Mouse (Mus musculus): ENCODE measurements around the gene Cstf3. TPM values are rescaled to one million over a fixed set of nuclear protein-coding genes. Genes with fewer than 3 reads are reported as not detected.
A peak's percentile ranks its signal among the peaks of the same experiment; 100 is the strongest.

Gene Cstf3
- total RNA-seq, 2 experiments from 2014 or later = 41.6 to 43.0 TPM

- no peak for DNase-seq (ENCODE audit: low spot score in 2 of 2)
Observed at GRCm38 (mm10) chr2:104595063-104595462, 4.7 kb downstream of the Cstf3 start.

DNA sequence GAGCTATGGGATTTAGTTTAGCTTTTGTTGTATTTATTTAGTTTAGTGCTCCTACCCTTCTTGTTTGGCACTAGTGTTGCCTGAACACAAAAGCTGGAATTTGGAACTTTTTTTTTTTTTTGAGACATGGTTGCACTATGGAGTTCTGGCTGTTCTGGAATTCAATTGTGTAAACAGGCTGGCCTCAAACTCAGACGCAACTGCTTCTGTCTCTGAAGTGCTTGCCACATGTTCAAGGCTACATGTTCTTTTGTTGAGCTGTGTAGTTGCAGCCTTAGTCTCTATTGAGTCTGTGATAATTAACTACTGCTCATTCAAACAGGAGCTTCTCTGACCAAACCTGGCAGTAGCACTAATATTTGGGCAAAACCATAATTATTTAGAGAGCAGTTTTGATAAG, 13.1 kb downstream of the Cstf3 start:
- DNase-seq (ENCODE audit: low spot score in 2 of 2) = no peak

- no peak for DNase-seq (ENCODE audit: low spot score in 2 of 2)
Observed at GRCm38 (mm10) chr2:104604718-104605117, 14.4 kb downstream of the Cstf3 start.

DNA sequence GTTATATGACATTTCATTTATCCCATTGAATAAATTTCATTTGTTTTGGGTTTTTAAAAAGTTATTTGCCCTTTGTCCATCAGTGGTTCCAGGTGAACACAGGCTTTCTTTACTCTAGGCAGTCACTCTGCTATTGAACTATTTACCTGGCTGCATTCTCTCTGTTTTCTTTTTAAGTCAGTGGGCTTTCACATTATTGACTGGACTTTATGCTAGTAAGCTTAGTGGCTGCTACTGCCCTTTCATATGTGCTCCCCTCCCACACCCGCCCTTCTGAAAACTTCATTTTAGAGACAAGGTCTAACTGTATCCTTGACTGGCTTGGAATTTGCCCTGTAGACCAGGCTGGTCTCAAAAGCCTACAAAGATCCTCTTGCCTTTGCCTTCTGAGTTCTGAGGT, 15.2 kb downstream of the Cstf3 start:
- DNase-seq (ENCODE audit: low spot score in 2 of 2) = no peak

DNA sequence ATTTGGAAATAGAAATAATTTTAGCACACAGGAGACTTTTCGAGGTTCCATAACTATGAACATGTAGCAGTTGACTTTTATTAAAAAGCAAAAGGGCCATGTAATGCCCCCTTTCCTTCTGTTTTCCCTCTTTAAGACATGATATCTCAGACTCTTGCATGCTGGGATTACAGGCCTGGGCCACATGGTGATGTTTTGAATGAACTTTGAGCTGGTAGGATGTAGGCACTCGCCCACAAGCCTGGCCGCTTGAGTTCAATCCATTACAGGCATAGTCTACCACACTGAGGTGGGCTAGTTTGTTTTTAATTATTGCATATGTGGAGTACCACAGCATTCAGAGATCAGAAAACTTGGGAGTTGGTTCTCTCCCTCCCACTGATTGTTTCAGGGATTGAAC, 24.5 kb downstream of the Cstf3 start:
- no peak for DNase-seq (ENCODE audit: low spot score in 2 of 2)

DNA sequence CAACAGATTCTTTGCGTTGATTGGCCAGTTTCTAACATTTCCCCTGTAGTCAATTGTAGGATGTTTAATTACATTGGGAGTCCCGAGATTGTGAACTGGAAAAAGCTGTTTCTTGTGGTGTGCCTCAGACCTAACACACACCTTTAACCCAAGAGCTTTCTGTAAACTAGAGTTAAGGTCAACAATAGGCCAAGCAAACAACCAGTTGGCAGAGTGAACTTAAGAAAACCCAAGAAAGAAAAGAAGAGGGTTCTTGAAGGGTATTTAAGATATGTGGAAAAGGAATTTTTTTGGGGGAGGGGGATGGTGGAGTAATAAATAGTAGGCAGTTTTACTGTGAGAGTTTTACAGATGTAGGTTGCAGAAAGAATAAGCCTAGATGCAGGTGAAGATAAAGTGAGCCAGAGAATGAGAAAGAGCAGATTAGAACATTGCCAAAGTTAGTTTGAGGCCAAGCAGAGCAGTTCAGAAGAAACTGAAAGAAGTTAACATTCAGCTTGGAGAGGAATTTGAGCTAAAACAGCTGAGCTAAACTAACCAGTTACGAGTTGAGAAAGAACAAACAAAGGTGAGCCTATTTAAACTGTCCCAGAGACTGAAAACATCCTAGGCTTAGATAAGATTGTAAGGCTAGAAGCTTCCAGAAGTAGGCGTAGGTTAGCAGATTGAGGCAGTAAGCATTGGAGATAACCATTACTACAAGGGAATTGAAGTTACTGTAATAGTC, 25.8 kb downstream of the Cstf3 start:
- no peak for DNase-seq (ENCODE audit: low spot score in 2 of 2)

DNA sequence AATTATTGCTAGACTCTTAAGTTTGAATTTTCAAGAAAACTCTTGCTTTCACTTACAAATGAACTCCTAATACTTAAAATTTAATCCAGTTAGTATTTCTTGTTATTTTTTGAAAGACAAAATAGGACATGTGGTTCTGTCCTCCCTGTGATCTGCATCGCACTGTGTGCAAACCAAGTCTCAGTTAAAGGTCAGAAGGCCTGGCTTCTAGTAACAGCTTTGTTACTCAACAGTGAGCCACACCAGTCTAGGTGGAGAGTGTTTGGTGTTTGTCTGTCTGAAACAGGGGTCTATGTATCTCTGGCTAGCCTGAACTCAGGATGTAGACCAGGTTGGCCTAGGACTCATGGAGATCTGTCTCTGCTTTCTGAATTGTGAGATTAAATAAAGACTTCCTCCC, 68.3 kb downstream of the Cstf3 start:
- no peak for DNase-seq (ENCODE audit: low spot score in 2 of 2)

DNA sequence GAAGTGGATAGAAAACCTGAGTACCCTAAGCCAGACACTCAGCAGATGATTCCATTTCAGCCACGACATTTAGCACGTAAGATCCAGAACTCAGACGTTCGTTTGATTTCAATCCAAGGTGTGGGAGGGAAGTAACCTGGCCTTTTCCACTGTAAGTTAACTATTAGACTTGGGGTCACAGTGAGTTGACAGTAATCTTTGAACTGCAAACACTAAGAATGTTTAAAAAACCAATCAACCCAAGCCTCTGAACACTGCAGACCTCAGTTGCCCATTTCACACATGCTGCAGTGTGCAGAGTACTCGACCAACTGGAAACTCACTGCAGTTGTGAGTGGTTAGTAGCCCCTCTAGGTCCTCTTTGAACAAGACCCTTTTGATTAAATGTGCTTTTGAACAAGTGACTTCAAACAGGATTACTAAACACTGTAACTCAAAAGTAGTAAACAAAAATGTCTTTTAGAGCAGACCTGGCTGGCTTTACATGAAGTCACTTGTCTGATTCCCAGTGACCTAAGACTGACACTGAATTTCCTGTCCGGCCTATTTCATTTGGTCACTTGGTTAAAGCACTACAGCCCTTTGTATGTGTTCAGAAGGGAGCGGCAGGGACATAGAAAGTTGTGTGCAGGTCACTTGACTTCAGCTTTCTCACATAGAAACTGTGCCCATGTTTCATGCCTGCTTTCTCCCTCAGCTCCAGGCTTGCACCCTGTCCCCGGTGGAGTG, 73.2 kb downstream of the Cstf3 start:
- no peak for DNase-seq (ENCODE audit: low spot score in 2 of 2)

DNA sequence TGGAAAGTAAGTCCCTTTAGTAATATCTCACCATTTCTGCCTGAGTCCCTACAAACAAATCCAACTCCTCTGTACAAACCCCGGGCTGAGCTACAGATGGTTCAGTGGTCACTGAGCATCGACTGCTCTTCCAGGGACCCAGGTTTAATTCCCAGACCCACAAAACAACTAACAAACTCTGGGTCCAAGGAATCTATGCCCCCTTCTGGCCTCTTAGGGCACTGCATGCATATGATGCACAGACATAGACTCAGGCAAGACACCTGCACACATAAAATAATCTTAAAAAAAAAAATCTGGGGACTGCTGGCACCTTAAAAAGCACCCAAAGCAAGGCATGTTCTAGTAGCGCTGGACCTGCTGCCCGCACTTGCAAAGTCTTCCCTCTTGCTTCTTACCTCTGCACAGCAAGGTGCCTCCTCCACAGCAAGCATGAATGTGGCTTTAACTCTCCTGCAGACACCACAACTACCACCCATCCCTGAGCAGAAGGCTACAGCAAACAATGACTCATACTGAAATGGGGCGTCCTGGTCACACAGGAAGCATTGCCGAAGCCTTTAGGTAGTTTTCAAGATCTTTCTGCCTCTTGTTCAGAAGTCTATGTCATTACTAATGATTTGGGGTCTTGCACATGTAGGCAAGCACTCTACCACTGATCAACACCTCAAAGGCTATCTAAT, 78.9 kb downstream of the Cstf3 start:
- DNase-seq (ENCODE audit: low spot score in 2 of 2) = no peak

DNA sequence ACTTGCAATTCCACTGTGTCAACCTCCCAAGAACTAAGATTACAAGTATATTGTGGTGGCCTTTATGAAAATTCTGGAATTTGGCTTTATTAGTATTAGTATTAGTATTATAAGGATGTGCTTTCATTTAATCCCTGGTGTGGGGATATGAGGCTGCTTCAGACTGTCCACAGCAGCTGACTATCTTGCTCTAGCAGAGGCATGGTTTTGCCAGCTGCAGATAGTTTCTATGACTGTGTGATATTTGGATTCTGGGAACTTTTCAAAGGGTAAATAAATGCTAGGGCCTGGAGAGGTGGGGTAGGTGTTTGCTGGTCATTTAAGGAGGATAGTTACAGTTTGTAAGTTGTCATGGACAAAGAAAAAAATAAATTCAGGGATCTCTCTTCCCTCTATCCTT, 81.4 kb downstream of the Cstf3 start:
- no peak for DNase-seq (ENCODE audit: low spot score in 2 of 2)

DNA sequence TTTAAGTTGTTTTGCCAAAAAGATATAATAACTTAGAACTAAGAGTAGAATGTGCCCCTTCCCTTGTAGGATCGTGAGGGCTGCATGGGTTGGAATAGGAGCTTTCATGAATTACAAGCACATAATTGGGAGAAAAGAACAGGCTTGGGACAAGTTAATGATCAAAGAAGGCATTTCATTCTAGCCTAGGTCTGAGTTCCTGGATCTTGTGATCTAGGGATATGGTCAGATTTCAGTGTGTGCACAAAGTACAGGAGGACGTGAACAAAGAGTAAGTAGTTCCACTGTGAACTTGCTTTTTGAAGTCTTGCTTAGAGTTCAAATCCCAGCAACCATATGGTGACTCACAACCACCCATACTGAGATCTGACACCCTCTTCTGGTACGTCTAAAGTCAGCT, 87.0 kb downstream of the Cstf3 start:
- no peak for DNase-seq (ENCODE audit: low spot score in 2 of 2)

DNA sequence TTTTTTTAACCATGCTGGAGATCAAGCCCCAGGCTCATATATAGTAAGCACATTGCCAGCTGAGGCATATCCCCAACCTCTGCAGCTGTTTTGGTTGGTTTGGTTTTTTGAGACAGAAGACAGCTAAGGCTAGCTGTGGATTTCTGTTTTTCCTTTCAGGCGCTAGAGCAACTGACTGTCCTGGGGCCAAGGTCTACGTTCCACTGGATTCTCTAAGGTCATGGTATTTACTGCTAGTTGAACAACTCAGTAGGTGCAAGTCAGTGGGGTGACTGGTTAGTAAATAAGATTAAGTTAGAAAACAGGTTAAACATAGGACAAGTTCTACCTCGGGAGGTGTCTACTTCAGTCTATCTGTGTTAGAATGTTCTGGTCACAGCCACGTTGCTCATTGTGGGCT, 94.4 kb downstream of the Cstf3 start:
- DNase-seq (ENCODE audit: low spot score in 2 of 2) = no peak

- DNase-seq (ENCODE audit: low spot score in 2 of 2) = peak; percentile 84 to 89
Observed at GRCm38 (mm10) chr2:104685418-104685817, 95.1 kb downstream of the Cstf3 start.

DNA sequence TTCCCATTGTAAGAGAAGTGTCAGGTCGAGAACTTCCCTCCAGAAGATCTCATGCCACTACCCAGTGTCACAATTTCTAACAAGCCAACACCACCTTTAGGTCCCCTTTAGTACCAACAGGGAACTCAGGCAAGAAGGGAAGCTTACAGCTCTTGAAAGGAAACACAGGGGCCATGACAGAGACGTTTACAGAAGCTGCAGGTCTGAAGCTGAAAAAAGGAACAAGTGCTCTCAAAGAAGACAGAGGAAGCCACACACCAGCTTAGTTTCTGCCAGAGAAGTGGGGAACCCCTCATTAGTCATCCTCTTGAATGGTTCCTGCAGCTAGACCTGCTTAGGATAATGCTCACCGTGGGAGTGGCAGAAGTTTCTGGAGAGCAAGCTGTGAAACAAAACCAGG, 96.9 kb downstream of the Cstf3 start:
- no peak for DNase-seq (ENCODE audit: low spot score in 2 of 2)

DNA sequence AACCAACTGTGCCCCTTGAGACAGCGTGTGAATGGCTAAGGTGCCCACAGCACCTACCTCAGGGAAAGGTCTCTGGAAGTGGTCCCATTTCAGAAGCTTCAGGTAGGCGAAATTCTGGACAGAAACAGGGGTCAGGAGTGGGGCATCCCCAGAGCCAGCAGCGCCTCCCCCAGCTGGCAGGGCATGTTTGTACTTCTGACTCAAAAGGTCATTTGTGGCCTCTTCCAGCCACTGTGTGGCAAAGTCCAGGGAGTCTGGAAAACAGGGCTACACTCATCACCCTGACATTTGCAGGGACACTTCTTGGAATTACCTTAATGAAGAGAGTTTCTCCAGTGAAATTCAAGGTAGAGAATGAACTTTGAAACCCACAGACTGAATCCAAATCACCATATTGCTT, 98.0 kb downstream of the Cstf3 start:
- DNase-seq (ENCODE audit: low spot score in 2 of 2) = no peak

- no peak for DNase-seq (ENCODE audit: low spot score in 2 of 2)
Observed at GRCm38 (mm10) chr2:104688724-104689123, 98.4 kb downstream of the Cstf3 start.

- no peak for DNase-seq (ENCODE audit: low spot score in 2 of 2)
Observed at GRCm38 (mm10) chr2:104690720-104691119, 100.4 kb downstream of the Cstf3 start.

DNA sequence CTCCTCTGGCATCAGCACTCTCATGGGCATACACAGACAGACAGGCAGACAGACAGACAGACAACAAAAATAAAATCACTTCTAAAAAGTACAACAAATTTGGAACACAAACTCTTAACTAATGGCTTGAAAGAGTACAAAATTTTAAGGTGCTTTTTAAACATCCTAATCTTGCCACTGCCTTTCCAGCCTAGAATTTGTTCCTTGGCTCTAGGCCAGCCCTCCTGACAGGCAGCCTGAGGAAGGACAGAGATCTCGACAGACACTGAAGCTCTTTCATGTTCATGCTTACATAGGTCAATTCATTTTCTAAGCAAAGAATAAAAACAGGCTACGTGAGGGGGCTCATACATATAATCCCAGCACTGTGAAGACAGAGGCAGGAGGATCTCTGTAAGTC, 102.2 kb downstream of the Cstf3 start:
- DNase-seq (ENCODE audit: low spot score in 2 of 2) = no peak

- no peak for DNase-seq (ENCODE audit: low spot score in 2 of 2)
Observed at GRCm38 (mm10) chr2:104699659-104700058, 109.3 kb downstream of the Cstf3 start.

- no peak for DNase-seq (ENCODE audit: low spot score in 2 of 2)
Observed at GRCm38 (mm10) chr2:104703158-104703557, 112.8 kb downstream of the Cstf3 start.

GRCm38 (mm10) chr2:104704355-104704754, 114.0 kb downstream of the Cstf3 start:
- no peak for DNase-seq (ENCODE audit: low spot score in 2 of 2)

- no peak for DNase-seq (ENCODE audit: low spot score in 2 of 2)
Observed at GRCm38 (mm10) chr2:104709786-104710337, 119.5 kb downstream of the Cstf3 start.

All from layer of hippocampus, postnatal 10 days (tissue).